Mouse (Mus musculus): Measurements from ENCODE around the gene Clba1. TPM values are rescaled to one million over a fixed set of nuclear protein-coding genes. Genes with fewer than 3 reads are reported as not detected.

The Clba1 gene
- total RNA-seq, 1 experiment: 5.0 TPM

- H3K4me1 ChIP-seq (ENCODE audit: control insufficient read depth in 2 of 2, insufficient read depth in 2 of 2, low read length in 2 of 2, poor library complexity in 1 of 2): peaks cover 0 to 4% of the 10 kb centered on the region in 2 experiments; a peak in 2 of 4 replicates
- no peak overlapping the region for H3K27ac ChIP-seq (ENCODE audit: insufficient read depth, low read depth, low read length, poor library complexity, severe bottlenecking)
- H3K9ac ChIP-seq (ENCODE audit: insufficient read depth, low read depth, low read length, poor library complexity, severe bottlenecking): no peak overlapping the region
- in situ Hi-C loops (cut with MboI; ENCODE audit: low sequenced_read_pairs in 2 of 2, unreplicated experiment in 2 of 2): loop anchor here in 1 of 2 experiments (10.0 kb wide), 1 partner anchor 99 kb away; no protein-coding TSS in a partner anchor
- TF ChIP-seq ZC3H11A (IDR thresholded peaks at IDR 0.05; ENCODE audit: borderline replicate concordance, low read depth, low read length) (peak; percentile 66; the same call in 1 of the 2 replicates), HCFC1 (IDR thresholded peaks at IDR 0.05; ENCODE audit: borderline replicate concordance, insufficient read depth, low read length) (no peak)
- peak; percentile 69 for DNase-seq (ENCODE audit: low read depth, low spot score)
- H3K4me3 ChIP-seq (ENCODE audit: insufficient read depth in 1 of 2, low read depth in 1 of 2, low read length in 2 of 2, poor library complexity in 1 of 2, severe bottlenecking in 1 of 2): no peak overlapping the region
- H3K9me3 ChIP-seq (ENCODE audit: control insufficient read depth, insufficient read depth, low read depth, low read length): no peaks in the 10 kb centered on the region
- H3K36me3 ChIP-seq (ENCODE audit: control insufficient read depth, insufficient read depth, low read length, poor library complexity, severe bottlenecking): no peaks in the 10 kb centered on the region
Observed at GRCm38 (mm10) chr12:112843803-112844202, 35.1 kb downstream of the Clba1 start.

GRCm38 (mm10) chr12:112847880-112848279, 39.1 kb downstream of the Clba1 start:
- Histone ChIP-seq H3K36me3 (ENCODE audit: control insufficient read depth, insufficient read depth, low read length, poor library complexity, severe bottlenecking) (no peaks in the 10 kb centered on the region), H3K4me1 (ENCODE audit: control insufficient read depth in 2 of 2, insufficient read depth in 2 of 2, low read length in 2 of 2, poor library complexity in 1 of 2) (peaks cover 2 to 17% of the 10 kb centered on the region in 2 experiments; a peak in 2 of 4 replicates), H3K27ac (ENCODE audit: insufficient read depth, low read depth, low read length, poor library complexity, severe bottlenecking) (no peak overlapping the region), H3K4me3 (ENCODE audit: insufficient read depth in 1 of 2, low read depth in 1 of 2, low read length in 2 of 2, poor library complexity in 1 of 2, severe bottlenecking in 1 of 2) (no peak overlapping the region), H3K9ac (ENCODE audit: insufficient read depth, low read depth, low read length, poor library complexity, severe bottlenecking) (no peak overlapping the region), H3K9me3 (ENCODE audit: control insufficient read depth, insufficient read depth, low read depth, low read length) (no peaks in the 10 kb centered on the region)
- TF ChIP-seq CHD2 (IDR thresholded peaks at IDR 0.05; ENCODE audit: low read depth, low read length): no peak
- TF ChIP-seq ZNF384 (IDR thresholded peaks at IDR 0.05; ENCODE audit: low read depth, low read length): no peak
- no peak for TF ChIP-seq MAFK (IDR thresholded peaks at IDR 0.05; ENCODE audit: insufficient read depth, low read depth, low read length)
- no peak for TF ChIP-seq HCFC1 (IDR thresholded peaks at IDR 0.05; ENCODE audit: borderline replicate concordance, insufficient read depth, low read length)
- TF ChIP-seq ZC3H11A (IDR thresholded peaks at IDR 0.05; ENCODE audit: borderline replicate concordance, low read depth, low read length): no peak
- no peak for DNase-seq (ENCODE audit: low read depth, low spot score)
- in situ Hi-C loops (cut with MboI; ENCODE audit: low sequenced_read_pairs in 2 of 2, unreplicated experiment in 2 of 2): loop anchor here in 1 of 2 experiments (10.0 kb wide), 1 partner anchor 103 kb away; no protein-coding TSS in a partner anchor

- Histone ChIP-seq H3K27ac (ENCODE audit: insufficient read depth, low read depth, low read length, poor library complexity, severe bottlenecking) (no peak overlapping the region), H3K4me3 (ENCODE audit: insufficient read depth in 1 of 2, low read depth in 1 of 2, low read length in 2 of 2, poor library complexity in 1 of 2, severe bottlenecking in 1 of 2) (no peak overlapping the region), H3K36me3 (ENCODE audit: control insufficient read depth, insufficient read depth, low read length, poor library complexity, severe bottlenecking) (no peaks in the 10 kb centered on the region), H3K4me1 (ENCODE audit: control insufficient read depth in 2 of 2, insufficient read depth in 2 of 2, low read length in 2 of 2, poor library complexity in 1 of 2) (peaks cover 2 to 20% of the 10 kb centered on the region in 2 experiments; a peak in 2 of 4 replicates), H3K9me3 (ENCODE audit: control insufficient read depth, insufficient read depth, low read depth, low read length) (no peaks in the 10 kb centered on the region), H3K9ac (ENCODE audit: insufficient read depth, low read depth, low read length, poor library complexity, severe bottlenecking) (no peak overlapping the region)
- TF ChIP-seq CHD2 (IDR thresholded peaks at IDR 0.05; ENCODE audit: low read depth, low read length) (no peak), ZNF384 (IDR thresholded peaks at IDR 0.05; ENCODE audit: low read depth, low read length) (0 out of 2 replicates have a peak, but pooled peaks have one; percentile 63)
- no peak for DNase-seq (ENCODE audit: low read depth, low spot score)
- in situ Hi-C loops (cut with MboI; ENCODE audit: low sequenced_read_pairs in 2 of 2, unreplicated experiment in 2 of 2): loop anchor here in 1 of 2 experiments (10.0 kb wide), 1 partner anchor 105 kb away; no protein-coding TSS in a partner anchor
Observed at GRCm38 (mm10) chr12:112849235-112850022, 40.7 kb downstream of the Clba1 start.

GRCm38 (mm10) chr12:112850344-112850743, 41.6 kb downstream of the Clba1 start:
- no peaks in the 10 kb centered on the region for H3K36me3 ChIP-seq (ENCODE audit: control insufficient read depth, insufficient read depth, low read length, poor library complexity, severe bottlenecking)
- H3K4me1 ChIP-seq (ENCODE audit: control insufficient read depth in 2 of 2, insufficient read depth in 2 of 2, low read length in 2 of 2, poor library complexity in 1 of 2): peaks cover 2 to 20% of the 10 kb centered on the region in 2 experiments; a peak in 2 of 4 replicates
- H3K4me3 ChIP-seq (ENCODE audit: insufficient read depth in 1 of 2, low read depth in 1 of 2, low read length in 2 of 2, poor library complexity in 1 of 2, severe bottlenecking in 1 of 2): no peak overlapping the region; a peak in 1 of 4 replicates
- in situ Hi-C loops (cut with MboI; ENCODE audit: low sequenced_read_pairs in 2 of 2, unreplicated experiment in 2 of 2): no loop called here
- DNase-seq (ENCODE audit: low read depth, low spot score): no peak
- H3K9me3 ChIP-seq (ENCODE audit: control insufficient read depth, insufficient read depth, low read depth, low read length): no peaks in the 10 kb centered on the region
- TF ChIP-seq HCFC1 (IDR thresholded peaks at IDR 0.05; ENCODE audit: borderline replicate concordance, insufficient read depth, low read length) (no peak), MAFK (IDR thresholded peaks at IDR 0.05; ENCODE audit: insufficient read depth, low read depth, low read length) (no peak), ZC3H11A (IDR thresholded peaks at IDR 0.05; ENCODE audit: borderline replicate concordance, low read depth, low read length) (no peak), ZNF384 (IDR thresholded peaks at IDR 0.05; ENCODE audit: low read depth, low read length) (no peak)
- H3K27ac ChIP-seq (ENCODE audit: insufficient read depth, low read depth, low read length, poor library complexity, severe bottlenecking): peak overlapping the region; percentile 36
- peak overlapping the region; percentile 44; the same call in 1 of the 2 replicates for H3K9ac ChIP-seq (ENCODE audit: insufficient read depth, low read depth, low read length, poor library complexity, severe bottlenecking)
